In genomic region chr16:74241534-74241933, GRCm38 (mm10) we compare ENCODE assay signal across 11 mouse cellular contexts.
"Had no signal": no experiment of that assay in that cellular context is flagged by ENCODE, and none has a peak within 500 bp of the region (broad histone marks: within the 10 kb centered on the region; RNA-seq: fewer than 3 reads in every experiment).

No protein-coding gene starts in this region.

- DNase-seq: retina, postnatal 1 day; right cerebral cortex, adult 18-20 months; right cerebral cortex, postnatal 14 days; right cerebral cortex, postnatal 25 days; right cerebral cortex, postnatal 4 days; spleen, adult 18-20 months; thymus, adult 18-20 months; thymus, adult 2 months; thymus, postnatal 14 days; thymus, postnatal 36 days; thymus, postnatal 4 days had no signal
